Mouse (Mus musculus) MEL (cell line): ENCODE measurements around the gene Nup93.

Experiments used
- CHD1 ChIP-seq: IDR thresholded peaks from 2 replicates; pipeline ENCODE4 v1.6.1; 2012; ENCODE audit warnings: low read depth, mild to moderate bottlenecking, inconsistent platforms, low read length, improper control_type of control experiment
- CHD2 ChIP-seq: IDR thresholded peaks from 2 replicates; pipeline ENCODE4 v1.6.1; 2011; ENCODE audit warnings: low read length, improper control_type of control experiment
- CTCF ChIP-seq, 3 experiments: IDR thresholded peaks in 2 of 3; conservative IDR thresholded peaks in 1 of 3; 2 replicates each; pipeline ENCODE4 v1.5.1; 2011 to 2012; ENCODE audit warnings: low read length in 3 of 3, low read depth in 2 of 3, mild to moderate bottlenecking in 2 of 3, improper control_type of control experiment in 1 of 3, inconsistent platforms in 1 of 3, mixed read lengths in 1 of 3, moderate library complexity in 1 of 3; ENCODE audit not compliant: control insufficient read depth in 1 of 3, insufficient read depth in 1 of 3, poor library complexity in 1 of 3, severe bottlenecking in 1 of 3
- EP300 ChIP-seq, 2 experiments: IDR thresholded peaks; 2 replicates each; pipeline ENCODE4 v1.6.1; 2011; ENCODE audit warnings: improper control_type of control experiment in 2 of 2, low read length in 2 of 2, low read depth in 1 of 2, mild to moderate bottlenecking in 1 of 2
- GATA1 ChIP-seq: IDR thresholded peaks from 2 replicates; pipeline ENCODE4 v1.6.1; 2011; ENCODE audit warnings: low read depth, low read length, improper control_type of control experiment
- MEF2A ChIP-seq: IDR thresholded peaks from 2 replicates; pipeline ENCODE4 v1.6.1; 2014; ENCODE audit warnings: low read depth, mild to moderate bottlenecking, inconsistent platforms, low read length, improper control_type of control experiment; ENCODE audit not compliant: poor library complexity, insufficient replicate concordance, severe bottlenecking; ENCODE audit errors: extremely low read depth
- POLR2A ChIP-seq, 2 experiments: IDR thresholded peaks; 2 replicates each; pipeline ENCODE4 v1.6.1; 2011 to 2012; ENCODE audit warnings: low read length in 2 of 2, mild to moderate bottlenecking in 2 of 2, control low read depth in 1 of 2, improper control_type of control experiment in 1 of 2, low read depth in 1 of 2, moderate library complexity in 1 of 2; ENCODE audit not compliant: control insufficient read depth in 1 of 2, insufficient read depth in 1 of 2, poor library complexity in 1 of 2
- POLR2AphosphoS2 ChIP-seq: IDR thresholded peaks from 2 replicates; pipeline ENCODE4 v1.6.1; 2011; ENCODE audit warnings: low read length, improper control_type of control experiment
- USF1 ChIP-seq: IDR thresholded peaks from 2 replicates; pipeline ENCODE4 v1.6.1; 2014; ENCODE audit warnings: low read depth, mild to moderate bottlenecking, inconsistent platforms, low read length, improper control_type of control experiment, moderate library complexity
- ZKSCAN1 ChIP-seq: IDR thresholded peaks from 2 replicates; pipeline ENCODE4 v1.6.1; 2012; ENCODE audit warnings: low read depth, mild to moderate bottlenecking, inconsistent platforms, low read length, improper control_type of control experiment, moderate library complexity

DNA sequence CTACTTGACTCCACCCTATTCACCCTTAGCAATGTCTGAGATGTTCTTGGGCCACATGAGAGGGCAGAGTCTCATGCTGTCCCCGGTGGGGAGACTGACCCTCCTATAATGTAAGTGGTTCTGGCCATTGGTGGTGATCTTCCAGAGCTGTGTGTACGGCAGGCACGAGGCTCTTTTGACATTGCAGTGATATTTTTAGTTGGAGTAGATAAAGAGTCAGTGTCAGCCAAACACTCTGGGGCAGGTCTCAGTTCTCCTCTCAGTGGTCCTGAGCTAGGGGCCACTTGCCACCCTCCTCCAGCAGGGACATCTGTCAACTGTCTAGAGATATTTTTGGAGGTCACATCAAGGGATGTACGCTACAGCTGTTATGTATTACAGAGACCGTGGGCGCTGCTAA, 142.9 kb downstream of the Nup93 start:
- TF ChIP-seq CTCF (IDR thresholded peaks at IDR 0.05 in 2 of 3, conservative IDR thresholded peaks at IDR 0.05 in 1 of 3; ENCODE audit: control insufficient read depth in 1 of 3, insufficient read depth in 1 of 3, low read depth in 2 of 3, low read length in 3 of 3, poor library complexity in 1 of 3, severe bottlenecking in 1 of 3): no peak
- TF ChIP-seq CHD1: no peak
- TF ChIP-seq POLR2A (IDR thresholded peaks at IDR 0.05; ENCODE audit: control insufficient read depth in 1 of 2, insufficient read depth in 1 of 2, low read depth in 1 of 2, low read length in 2 of 2, poor library complexity in 1 of 2): no peak
- no peak for TF ChIP-seq EP300 (IDR thresholded peaks at IDR 0.05; ENCODE audit: low read depth in 1 of 2, low read length in 2 of 2)
- TF ChIP-seq ZKSCAN1: no peak
- no peak for TF ChIP-seq POLR2AphosphoS2
- TF ChIP-seq GATA1: no peak
- TF ChIP-seq MEF2A: no peak
- no peak for TF ChIP-seq CHD2
- TF ChIP-seq USF1: no peak
